Mouse (Mus musculus): ENCODE measurements around the gene Ephb1. TPM values are rescaled to one million over a fixed set of nuclear protein-coding genes. Genes with fewer than 3 reads are reported as not detected.

The Ephb1 gene
- polyA plus RNA-seq, 1 experiment from 2014 or later = 0.66 TPM

DNA sequence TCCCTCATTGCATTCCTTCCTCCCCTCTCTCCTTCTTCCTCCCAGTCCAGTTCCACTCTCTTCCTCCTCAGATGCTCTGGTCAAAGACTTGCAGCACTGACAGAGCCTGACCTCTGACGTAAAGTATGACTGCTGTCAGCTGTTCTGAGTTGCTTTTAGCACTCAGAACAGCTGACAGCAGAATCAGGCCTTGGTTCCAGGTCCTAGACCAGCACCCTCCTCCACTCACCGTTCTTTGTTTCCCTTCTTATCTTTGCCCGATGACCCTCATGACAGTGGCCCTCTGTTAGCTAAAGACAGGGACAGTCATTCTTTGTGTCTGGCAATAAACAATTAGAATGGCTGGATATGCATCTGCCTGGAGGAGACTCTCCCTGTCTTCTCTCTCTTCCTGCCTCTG lies 49.7 kb downstream of the Ephb1 start:
- WGBS = 12% methylated on average over 3 of the region's 3 CpGs
- Histone ChIP-seq H3K4me2 (no peak overlapping the region), H3K27ac (ENCODE audit: poor library complexity, severe bottlenecking) (no peak overlapping the region), H3K4me3 (no peak overlapping the region), H3K4me1 (replicated peaks) (peaks cover 14% of the 10 kb centered on the region; the same call in 1 of the 2 replicates), H3K27me3 (replicated peaks) (peaks cover 31% of the 10 kb centered on the region), H3K9ac (no peak overlapping the region), H3K36me3 (no peaks in the 10 kb centered on the region), H3K9me3 (replicated peaks) (no peaks in the 10 kb centered on the region)
- ATAC-seq (ENCODE audit: insufficient number of reproducible peaks, low FRiP score) = no peak

DNA sequence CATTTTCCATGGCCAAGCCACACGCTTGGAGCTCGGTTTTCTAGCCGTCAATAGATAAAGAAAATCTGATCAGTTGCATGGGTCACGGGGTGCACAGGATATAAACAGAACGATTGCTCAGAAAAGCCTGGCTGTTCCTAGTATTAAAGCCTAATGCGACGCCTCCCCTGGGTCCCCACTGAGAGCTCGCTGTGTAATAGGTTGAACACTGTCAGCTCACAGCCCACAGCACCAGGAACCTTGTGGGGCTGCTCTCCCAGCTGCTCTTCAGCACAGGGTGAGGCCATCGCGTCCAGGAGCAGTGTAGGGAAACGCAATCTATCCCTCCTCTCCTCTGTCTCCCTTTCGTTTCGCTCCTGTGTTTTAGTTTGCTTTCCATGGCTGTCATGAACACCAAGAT lies 50.6 kb downstream of the Ephb1 start:
- no peak overlapping the region for H3K4me3 ChIP-seq
- WGBS = 54% methylated on average over 13 of the region's 13 CpGs

DNA sequence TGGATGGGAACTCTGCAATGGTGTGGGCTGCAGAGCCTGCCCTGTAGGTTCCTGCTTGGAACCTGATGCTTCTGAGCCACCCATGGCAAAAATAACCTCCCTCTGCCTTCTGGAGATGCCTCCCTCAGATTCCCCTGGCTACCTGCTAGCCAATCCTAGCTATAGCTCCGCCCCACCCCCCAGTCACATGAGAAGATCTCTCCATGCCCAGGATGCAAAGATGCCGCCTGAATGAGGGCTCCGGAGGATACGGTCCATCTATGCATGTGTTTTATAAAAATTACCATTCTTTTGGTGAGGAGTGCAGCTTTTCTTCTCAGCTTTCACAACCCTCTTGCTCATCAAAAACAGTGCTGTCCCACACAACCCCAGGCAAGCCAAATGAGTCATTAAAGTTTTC lies 53.5 kb downstream of the Ephb1 start:
- Histone ChIP-seq H3K4me1 (replicated peaks) (0 out of 2 replicates have a peak, but pooled peaks cover 4% of the 10 kb centered on the region), H3K27ac (ENCODE audit: poor library complexity, severe bottlenecking) (no peak overlapping the region), H3K9ac (no peak overlapping the region), H3K27me3 (replicated peaks) (peaks cover 34% of the 10 kb centered on the region), H3K9me3 (replicated peaks) (no peaks in the 10 kb centered on the region), H3K4me3 (no peak overlapping the region), H3K4me2 (no peak overlapping the region), H3K36me3 (no peaks in the 10 kb centered on the region)
- 81% methylated on average over 4 of the region's 4 CpGs for WGBS
- ATAC-seq (ENCODE audit: insufficient number of reproducible peaks, low FRiP score) = no peak

More for the DNA sequence above, 50.6 kb downstream of the Ephb1 start:
- ATAC-seq (ENCODE audit: insufficient number of reproducible peaks, low FRiP score) = no peak
- Histone ChIP-seq H3K4me1 (replicated peaks) (peaks cover 14% of the 10 kb centered on the region; the same call in 1 of the 2 replicates), H3K27ac (ENCODE audit: poor library complexity, severe bottlenecking) (no peak overlapping the region), H3K9ac (no peak overlapping the region), H3K36me3 (no peaks in the 10 kb centered on the region), H3K27me3 (replicated peaks) (peaks cover 37% of the 10 kb centered on the region), H3K4me2 (no peak overlapping the region), H3K9me3 (replicated peaks) (no peaks in the 10 kb centered on the region)

DNA sequence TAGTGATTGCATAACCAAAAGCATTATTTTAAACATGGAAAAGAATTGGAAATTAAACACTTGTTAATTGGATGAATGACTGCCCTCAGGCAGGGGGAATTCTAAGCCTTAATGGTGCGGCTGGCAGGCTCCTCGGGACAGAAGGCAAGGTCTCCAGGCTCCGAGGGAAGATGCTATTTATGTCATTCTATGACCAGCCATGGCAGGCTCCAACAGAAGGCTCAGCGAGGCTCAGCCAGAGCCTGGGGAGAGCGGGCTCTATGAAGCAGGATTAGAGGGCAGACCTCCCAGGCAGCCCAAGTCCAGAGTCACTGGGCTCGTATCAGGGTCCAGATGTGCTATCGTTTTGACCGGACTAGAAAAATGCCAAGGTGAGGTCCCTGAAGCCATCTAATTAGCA lies 55.8 kb downstream of the Ephb1 start:
- H3K36me3 ChIP-seq = no peaks in the 10 kb centered on the region
- WGBS = 55% methylated on average over 8 of the region's 8 CpGs
- H3K4me3 ChIP-seq = no peak overlapping the region
- no peak overlapping the region for H3K9ac ChIP-seq
- H3K27me3 ChIP-seq (replicated peaks) = peaks cover 31% of the 10 kb centered on the region
- no peak overlapping the region for H3K27ac ChIP-seq (ENCODE audit: poor library complexity, severe bottlenecking)
- H3K4me2 ChIP-seq = no peak overlapping the region
- no peak for ATAC-seq (ENCODE audit: insufficient number of reproducible peaks, low FRiP score)
- H3K4me1 ChIP-seq (replicated peaks) = no peaks in the 10 kb centered on the region
- no peaks in the 10 kb centered on the region for H3K9me3 ChIP-seq (replicated peaks)

DNA sequence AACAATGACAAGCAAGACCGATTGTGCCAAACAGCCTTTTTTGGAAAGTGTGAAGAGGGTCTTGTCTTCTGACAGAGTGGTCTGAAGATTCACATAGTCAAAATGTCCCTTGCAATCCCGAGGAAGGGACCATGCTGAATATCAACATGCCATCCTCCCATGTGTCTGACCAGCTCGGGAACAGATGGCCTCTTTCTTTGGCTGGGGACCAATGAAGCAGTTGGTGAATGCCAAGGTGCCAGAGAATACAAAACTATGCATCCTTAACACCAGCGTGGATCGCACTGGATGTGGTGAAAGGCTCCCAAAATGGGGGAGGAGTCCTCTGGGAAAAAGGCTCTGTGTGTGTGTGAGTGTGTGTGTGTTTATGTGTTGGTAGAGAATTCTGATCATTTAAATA lies 56.5 kb downstream of the Ephb1 start:
- H3K9me3 ChIP-seq (replicated peaks) = no peaks in the 10 kb centered on the region
- H3K9ac ChIP-seq = no peak overlapping the region
- no peak for ATAC-seq (ENCODE audit: insufficient number of reproducible peaks, low FRiP score)
- H3K36me3 ChIP-seq = no peaks in the 10 kb centered on the region
- H3K27ac ChIP-seq (ENCODE audit: poor library complexity, severe bottlenecking) = no peak overlapping the region
- no peaks in the 10 kb centered on the region for H3K4me1 ChIP-seq (replicated peaks)
- no peak overlapping the region for H3K4me2 ChIP-seq
- H3K4me3 ChIP-seq = no peak overlapping the region
- H3K27me3 ChIP-seq (replicated peaks) = peaks cover 31% of the 10 kb centered on the region
- WGBS = 75% methylated on average over 5 of the region's 5 CpGs

DNA sequence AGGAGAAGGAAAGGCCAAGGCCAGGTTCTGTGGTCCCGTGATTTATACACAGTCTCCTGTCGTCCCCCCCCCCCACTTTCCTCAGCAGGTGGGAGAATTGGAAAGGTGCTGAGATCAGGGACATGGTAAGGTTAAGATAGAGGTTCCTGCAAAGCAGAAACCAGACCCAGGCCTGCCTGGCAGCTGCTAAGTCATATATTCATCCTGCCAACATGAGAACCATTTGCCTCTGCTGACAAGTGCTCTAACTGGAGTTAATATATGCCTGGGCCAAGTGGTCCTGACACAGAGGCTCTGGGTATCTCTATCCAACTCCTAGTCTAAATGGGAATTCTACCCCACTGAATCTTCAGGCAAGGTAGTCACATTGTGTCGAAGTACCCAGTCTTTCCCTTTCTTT lies 57.3 kb downstream of the Ephb1 start:
- Histone ChIP-seq H3K27ac (ENCODE audit: poor library complexity, severe bottlenecking) (no peak overlapping the region), H3K9me3 (replicated peaks) (no peaks in the 10 kb centered on the region), H3K27me3 (replicated peaks) (peaks cover 28% of the 10 kb centered on the region), H3K4me3 (no peak overlapping the region), H3K36me3 (no peaks in the 10 kb centered on the region), H3K4me2 (no peak overlapping the region), H3K9ac (no peak overlapping the region), H3K4me1 (replicated peaks) (no peaks in the 10 kb centered on the region)
- ATAC-seq (ENCODE audit: insufficient number of reproducible peaks, low FRiP score) = no peak
- WGBS = 54% methylated on average over 3 of the region's 3 CpGs

DNA sequence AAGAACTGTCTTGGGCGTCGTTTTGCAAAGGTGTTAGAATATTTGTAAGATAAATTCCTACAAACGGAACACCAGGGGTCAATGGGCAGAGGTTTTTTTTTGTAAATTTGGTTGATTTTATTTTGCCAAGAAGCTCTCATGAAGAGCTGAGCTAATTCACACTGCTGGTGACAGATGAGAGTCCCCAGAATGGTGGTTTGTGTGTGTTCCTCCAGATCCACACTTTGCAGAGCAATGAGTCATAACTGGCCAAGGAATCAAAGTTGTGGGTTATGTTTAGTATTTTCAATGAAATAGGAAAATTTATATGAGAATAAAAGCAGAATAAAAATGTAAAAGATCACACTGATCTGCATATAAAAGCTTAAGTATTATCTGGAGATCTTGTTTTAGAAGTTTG lies 60.9 kb downstream of the Ephb1 start:
- WGBS = 81% methylated on average over 3 of the region's 3 CpGs

DNA sequence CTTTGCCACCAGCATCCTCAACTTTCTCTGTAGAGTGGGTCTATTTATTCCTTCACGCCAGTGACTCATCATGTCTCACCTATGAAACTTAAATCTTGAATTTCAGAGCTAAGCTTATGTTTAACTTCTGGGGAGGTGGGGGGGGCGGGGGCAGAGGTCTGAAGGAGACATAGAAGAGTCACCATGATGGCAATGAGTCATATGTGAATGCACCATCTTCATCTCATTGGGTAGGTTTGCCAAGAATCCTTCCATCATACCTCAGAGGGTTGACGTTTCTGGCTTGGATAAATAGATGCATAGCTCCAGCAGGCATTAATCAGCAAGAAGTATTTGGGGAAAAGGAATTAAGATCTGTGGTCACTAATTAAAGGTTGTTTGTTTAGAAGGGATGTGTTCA lies 63.3 kb downstream of the Ephb1 start:
- WGBS = 69% methylated on average over 3 of the region's 3 CpGs

More for the DNA sequence above, 60.9 kb downstream of the Ephb1 start:
- H3K4me1 ChIP-seq (replicated peaks) = no peaks in the 10 kb centered on the region
- no peak overlapping the region for H3K4me2 ChIP-seq
- peaks cover 19% of the 10 kb centered on the region for H3K27me3 ChIP-seq (replicated peaks)
- no peaks in the 10 kb centered on the region for H3K9me3 ChIP-seq (replicated peaks)
- no peak overlapping the region for H3K9ac ChIP-seq
- H3K4me3 ChIP-seq = no peak overlapping the region
- no peaks in the 10 kb centered on the region for H3K36me3 ChIP-seq
- no peak for ATAC-seq (ENCODE audit: insufficient number of reproducible peaks, low FRiP score)
- no peak overlapping the region for H3K27ac ChIP-seq (ENCODE audit: poor library complexity, severe bottlenecking)

DNA sequence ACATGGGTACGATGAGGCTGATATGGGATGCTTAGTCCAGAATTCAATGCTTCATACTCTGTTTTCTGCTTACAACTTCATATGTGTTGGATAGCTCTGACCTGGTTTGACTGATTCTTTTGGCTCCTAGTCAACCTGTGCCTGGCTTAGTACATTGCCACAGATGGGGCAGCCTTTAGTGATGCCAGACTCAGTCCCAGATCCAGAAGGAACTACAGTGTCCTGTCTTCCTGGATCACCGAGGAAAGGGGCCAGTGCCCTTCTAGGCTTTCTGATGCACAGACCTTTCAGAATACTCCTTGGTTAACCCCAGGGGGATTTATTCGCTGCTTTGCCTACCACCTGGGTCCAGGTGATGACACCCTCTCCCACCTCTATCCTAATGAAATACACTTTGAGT lies 66.1 kb downstream of the Ephb1 start:
- Histone ChIP-seq H3K4me1 (replicated peaks) (no peaks in the 10 kb centered on the region), H3K27me3 (replicated peaks) (peaks cover 13% of the 10 kb centered on the region), H3K36me3 (no peaks in the 10 kb centered on the region), H3K9me3 (replicated peaks) (peaks cover 9% of the 10 kb centered on the region), H3K27ac (ENCODE audit: poor library complexity, severe bottlenecking) (no peak overlapping the region), H3K9ac (no peak overlapping the region), H3K4me3 (no peak overlapping the region), H3K4me2 (no peak overlapping the region)
- no peak for ATAC-seq (ENCODE audit: insufficient number of reproducible peaks, low FRiP score)
- 81% methylated on average over 3 of the region's 3 CpGs for WGBS

More for the DNA sequence above, 63.3 kb downstream of the Ephb1 start:
- H3K27me3 ChIP-seq (replicated peaks) = peaks cover 19% of the 10 kb centered on the region
- ATAC-seq (ENCODE audit: insufficient number of reproducible peaks, low FRiP score) = no peak
- no peak overlapping the region for H3K9ac ChIP-seq
- H3K9me3 ChIP-seq (replicated peaks) = no peaks in the 10 kb centered on the region
- no peaks in the 10 kb centered on the region for H3K36me3 ChIP-seq
- H3K4me3 ChIP-seq = no peak overlapping the region
- no peak overlapping the region for H3K27ac ChIP-seq (ENCODE audit: poor library complexity, severe bottlenecking)
- no peaks in the 10 kb centered on the region for H3K4me1 ChIP-seq (replicated peaks)
- H3K4me2 ChIP-seq = no peak overlapping the region

DNA sequence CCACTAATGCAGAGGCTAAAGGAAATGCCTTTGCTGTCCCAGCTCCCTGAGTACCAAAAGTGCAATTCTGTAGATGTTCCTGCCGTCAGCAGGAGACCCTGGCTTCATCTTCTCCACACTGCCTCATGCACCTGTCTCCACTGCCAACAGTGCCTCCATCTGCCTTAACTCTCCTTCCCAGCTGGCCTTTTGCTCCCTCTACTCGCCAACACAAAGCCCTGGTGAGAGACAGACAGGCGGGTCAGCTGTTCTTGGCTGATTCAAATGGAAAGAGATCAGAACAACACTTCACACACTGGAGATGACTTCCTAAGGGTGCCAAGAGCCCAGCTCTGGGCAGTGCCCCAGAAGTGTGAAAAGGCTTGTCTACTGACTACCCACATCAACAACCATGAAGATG lies 78.6 kb downstream of the Ephb1 start:
- Histone ChIP-seq H3K4me3 (no peak overlapping the region), H3K36me3 (no peaks in the 10 kb centered on the region), H3K27me3 (replicated peaks) (peaks cover 43% of the 10 kb centered on the region), H3K9me3 (replicated peaks) (no peaks in the 10 kb centered on the region), H3K4me1 (replicated peaks) (no peaks in the 10 kb centered on the region), H3K27ac (ENCODE audit: poor library complexity, severe bottlenecking) (no peak overlapping the region), H3K9ac (no peak overlapping the region), H3K4me2 (no peak overlapping the region)
- no peak for ATAC-seq (ENCODE audit: insufficient number of reproducible peaks, low FRiP score)
- WGBS = 56% methylated on average over 3 of the region's 3 CpGs

DNA sequence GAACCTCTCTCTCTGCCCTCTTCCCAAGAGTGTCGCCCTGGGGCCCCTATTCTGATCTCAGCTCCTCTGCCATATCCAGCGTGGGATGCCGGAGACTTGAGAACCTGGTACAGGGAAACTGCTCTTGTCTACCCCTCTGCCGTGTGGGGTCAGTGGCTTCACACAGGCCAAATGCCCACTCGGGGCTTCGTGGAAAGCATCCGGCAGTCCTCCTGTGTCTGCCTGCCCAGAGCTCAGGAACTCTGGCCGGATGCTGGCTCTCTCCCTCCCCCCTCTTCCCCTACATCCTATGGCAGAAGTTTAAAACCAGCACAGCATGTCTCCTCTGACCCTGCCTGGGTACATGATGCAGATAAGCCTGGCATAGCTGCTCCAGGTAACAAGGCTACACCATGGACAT lies 80.5 kb downstream of the Ephb1 start:
- H3K36me3 ChIP-seq = no peaks in the 10 kb centered on the region
- peaks cover 60% of the 10 kb centered on the region for H3K27me3 ChIP-seq (replicated peaks)
- H3K4me2 ChIP-seq = no peak overlapping the region
- WGBS = 49% methylated on average over 8 of the region's 8 CpGs
- H3K9me3 ChIP-seq (replicated peaks) = no peaks in the 10 kb centered on the region
- H3K4me3 ChIP-seq = no peak overlapping the region
- H3K9ac ChIP-seq = no peak overlapping the region
- no peaks in the 10 kb centered on the region for H3K4me1 ChIP-seq (replicated peaks)
- no peak for ATAC-seq (ENCODE audit: insufficient number of reproducible peaks, low FRiP score)
- H3K27ac ChIP-seq (ENCODE audit: poor library complexity, severe bottlenecking) = no peak overlapping the region

DNA sequence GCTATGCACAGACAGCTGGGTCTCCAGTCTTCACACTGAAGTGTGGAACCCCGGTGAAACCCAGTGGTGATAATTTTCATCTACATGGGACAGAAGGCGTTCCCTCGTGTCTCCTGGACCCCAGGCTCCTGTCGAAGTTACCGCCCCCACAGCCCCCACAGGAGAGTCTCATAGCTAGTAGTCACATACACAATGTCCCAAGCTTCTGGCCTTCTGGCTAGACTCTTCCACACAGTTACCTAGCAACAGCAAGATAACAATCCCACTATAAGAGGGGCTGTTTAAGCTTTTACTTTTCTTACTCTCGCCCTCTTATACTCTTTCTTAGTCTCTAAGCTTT lies 81.1 kb downstream of the Ephb1 start:
- no peaks in the 10 kb centered on the region for H3K9me3 ChIP-seq (replicated peaks)
- no peak for ATAC-seq (ENCODE audit: insufficient number of reproducible peaks, low FRiP score)
- peaks cover 65% of the 10 kb centered on the region for H3K27me3 ChIP-seq (replicated peaks)
- no peak overlapping the region for H3K9ac ChIP-seq
- WGBS = 60% methylated on average over 6 of the region's 6 CpGs
- H3K4me2 ChIP-seq = no peak overlapping the region
- H3K4me1 ChIP-seq (replicated peaks) = no peaks in the 10 kb centered on the region
- no peaks in the 10 kb centered on the region for H3K36me3 ChIP-seq
- no peak overlapping the region for H3K4me3 ChIP-seq
- H3K27ac ChIP-seq (ENCODE audit: poor library complexity, severe bottlenecking) = no peak overlapping the region
